Mouse (Mus musculus) testis, adult 2 months (tissue): ENCODE measurements around the gene Sorbs2. TPM values are rescaled to one million over a fixed set of nuclear protein-coding genes. Genes with fewer than 3 reads are reported as not detected.

Source experiments
- H3K27ac ChIP-seq: fragments of 200-500 bp; 2 replicates; pipeline ENCODE4 v1.5.1; 2012; ENCODE audit warnings: low read depth, low read length; ENCODE audit not compliant: control insufficient read depth, insufficient read depth
- H3K27me3 ChIP-seq: fragments of 200-500 bp; 2 replicates; pipeline ENCODE4 v1.6.1; 2012; ENCODE audit warnings: mild to moderate bottlenecking, low read length, moderate library complexity; ENCODE audit not compliant: control insufficient read depth, insufficient read depth
- H3K36me3 ChIP-seq: fragments of 200-500 bp; 2 replicates; pipeline ENCODE4 v1.6.1; 2012; ENCODE audit warnings: mild to moderate bottlenecking, low read length; ENCODE audit not compliant: control insufficient read depth, insufficient read depth
- H3K4me1 ChIP-seq: fragments of 200-500 bp; 2 replicates; pipeline ENCODE4 v1.6.1; 2012; ENCODE audit warnings: low read length; ENCODE audit not compliant: control insufficient read depth, insufficient read depth
- H3K4me3 ChIP-seq: fragments of 200-500 bp; 2 replicates; pipeline ENCODE4 v1.5.1; 2012; ENCODE audit warnings: low read depth, mild to moderate bottlenecking, low read length, moderate library complexity, mixed read lengths; ENCODE audit not compliant: control insufficient read depth
- CTCF ChIP-seq: fragments of 200-500 bp; IDR thresholded peaks from 2 replicates; pipeline ENCODE4 v1.5.1; 2012; ENCODE audit warnings: low read depth, mild to moderate bottlenecking, inconsistent platforms, low read length, moderate library complexity; ENCODE audit not compliant: control insufficient read depth, insufficient read depth, insufficient replicate concordance
- POLR2A ChIP-seq: fragments of 200-500 bp; IDR thresholded peaks from 2 replicates; pipeline ENCODE4 v1.6.1; 2012; ENCODE audit warnings: low read depth, mild to moderate bottlenecking, inconsistent platforms, low read length, moderate library complexity; ENCODE audit not compliant: control insufficient read depth
- polyA plus RNA-seq: library from polyadenylated mRNA; depleted of rRNA; stranded (reverse); fragments of >200 nt; gene quantifications from 2 replicates; pipeline ENCODE4 v1.2.3, GENCODE M21; 2012

Gene Sorbs2
- polyA plus RNA-seq, 1 experiment, result 5.8 TPM

DNA sequence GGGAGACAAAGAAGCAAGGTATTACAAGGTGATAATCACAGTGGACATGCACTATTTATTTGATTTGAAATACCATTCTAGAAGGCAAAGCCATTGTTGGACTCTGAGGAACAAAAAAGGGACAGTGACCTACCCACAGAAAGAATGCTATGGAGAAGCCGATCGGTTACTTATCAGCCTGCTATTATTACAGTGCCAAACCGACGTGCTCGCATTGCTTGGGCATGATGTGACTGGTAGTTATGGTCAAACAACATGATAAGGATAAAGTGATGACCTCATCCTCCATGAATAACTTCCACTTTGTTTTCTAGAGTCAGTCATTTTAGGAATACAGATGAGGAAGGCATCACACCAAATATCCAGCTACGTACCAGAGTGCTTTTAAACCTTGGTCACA, 99.4 kb downstream of the Sorbs2 start:
- no peaks in the 10 kb centered on the region for H3K36me3 ChIP-seq
- no peak overlapping the region for H3K27ac ChIP-seq
- no peaks in the 10 kb centered on the region for H3K27me3 ChIP-seq
- H3K4me3 ChIP-seq, result no peak overlapping the region
- no peaks in the 10 kb centered on the region for H3K4me1 ChIP-seq
- TF ChIP-seq POLR2A (no peak), CTCF (no peak)

DNA sequence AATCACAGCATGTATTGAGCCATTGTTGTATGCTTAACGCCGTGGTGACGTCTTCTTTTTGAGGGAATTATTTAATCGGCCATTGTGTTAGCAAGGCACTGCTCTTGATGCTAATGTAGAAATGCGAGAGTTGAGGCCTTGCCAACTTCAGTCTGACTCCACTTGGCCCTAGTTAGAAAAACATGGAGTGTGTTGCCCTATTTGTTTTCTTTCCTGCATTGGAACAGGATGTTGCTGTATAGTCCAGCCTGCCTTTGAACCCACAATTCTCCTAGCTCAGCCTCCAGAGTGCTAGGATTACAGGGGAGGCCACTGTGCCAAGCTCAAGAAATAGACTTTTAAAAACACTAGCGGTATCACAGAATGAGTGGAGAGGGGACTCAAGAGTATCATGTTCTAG, 100.8 kb downstream of the Sorbs2 start:
- Histone ChIP-seq H3K4me1 (no peaks in the 10 kb centered on the region), H3K27ac (no peak overlapping the region), H3K4me3 (no peak overlapping the region), H3K27me3 (no peaks in the 10 kb centered on the region), H3K36me3 (no peaks in the 10 kb centered on the region)
- no peak for TF ChIP-seq CTCF
- TF ChIP-seq POLR2A, result no peak

DNA sequence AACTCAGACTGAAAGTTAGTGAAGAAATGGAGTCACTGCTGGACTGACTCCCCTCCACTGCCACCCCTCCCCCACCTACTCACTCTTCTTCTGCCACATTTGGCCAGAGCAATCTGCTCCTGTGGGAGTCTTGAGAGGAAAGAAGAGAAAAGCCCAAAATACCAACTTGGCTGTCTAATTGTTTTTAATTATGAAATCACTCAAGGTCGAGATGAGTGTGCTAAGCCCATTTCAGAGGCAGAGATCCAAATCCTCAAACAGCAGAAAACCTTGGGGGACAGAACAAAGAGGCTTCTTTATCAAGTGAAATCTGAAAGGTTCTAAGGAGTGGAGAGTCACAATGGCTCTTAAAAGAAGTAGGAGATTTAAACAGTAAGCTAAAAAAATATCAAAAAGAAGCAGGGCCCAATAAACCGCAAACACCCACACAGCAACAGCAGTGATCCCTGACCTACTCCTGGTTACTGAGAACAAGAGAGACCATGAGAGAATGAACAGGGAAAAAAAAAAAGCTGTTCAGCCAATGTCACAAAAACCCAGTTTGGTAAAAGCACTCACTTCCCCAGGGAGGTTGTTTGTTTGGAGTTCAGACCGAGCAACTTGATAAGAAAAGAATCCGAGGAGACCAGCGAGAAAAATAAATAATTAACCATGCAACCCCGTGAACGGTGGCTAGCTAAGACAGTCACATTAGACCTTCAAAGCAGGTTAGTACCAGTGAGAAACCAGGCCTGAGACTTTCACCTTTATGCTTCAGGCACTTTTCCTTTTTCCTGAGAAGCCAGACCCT, 103.0 kb downstream of the Sorbs2 start:
- peaks cover 2% of the 10 kb centered on the region; the same call in 1 of the 2 replicates for H3K4me1 ChIP-seq
- TF ChIP-seq CTCF, result no peak
- no peak for TF ChIP-seq POLR2A
- no peaks in the 10 kb centered on the region for H3K36me3 ChIP-seq
- peak overlapping the region; percentile 36; the same call in 1 of the 2 replicates for H3K27ac ChIP-seq
- no peak overlapping the region for H3K4me3 ChIP-seq
- H3K27me3 ChIP-seq, result no peaks in the 10 kb centered on the region

DNA sequence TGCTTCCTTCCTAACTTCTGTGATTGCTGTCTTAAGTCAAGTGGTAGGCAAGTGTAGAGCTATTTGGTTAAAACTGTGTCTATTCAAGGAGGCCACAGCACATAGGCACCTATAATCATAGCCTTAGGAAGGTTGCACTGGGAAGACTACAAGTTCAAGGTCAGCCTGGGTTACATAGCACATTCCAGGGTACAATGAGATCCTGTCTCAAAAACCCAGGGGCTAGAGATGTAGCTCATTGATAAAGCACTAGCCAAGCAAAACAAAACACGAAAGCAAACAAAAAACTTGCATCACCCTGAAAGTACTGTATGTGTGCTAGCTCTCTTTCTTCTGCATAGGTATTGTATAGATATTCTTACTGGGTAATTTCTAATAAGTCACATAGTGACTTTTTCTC, 103.7 kb downstream of the Sorbs2 start:
- TF ChIP-seq CTCF (no peak), POLR2A (no peak)

GRCm38 (mm10) chr8:45614610-45615009, 107.0 kb downstream of the Sorbs2 start:
- TF ChIP-seq POLR2A, result no peak
- TF ChIP-seq CTCF, result no peak
- Histone ChIP-seq H3K27ac (no peak overlapping the region), H3K27me3 (no peaks in the 10 kb centered on the region), H3K4me1 (peaks cover 2% of the 10 kb centered on the region; the same call in 1 of the 2 replicates), H3K4me3 (no peak overlapping the region), H3K36me3 (no peaks in the 10 kb centered on the region)

More for the DNA sequence above, 103.7 kb downstream of the Sorbs2 start:
- Histone ChIP-seq H3K27me3 (no peaks in the 10 kb centered on the region), H3K36me3 (no peaks in the 10 kb centered on the region), H3K4me1 (peaks cover 2% of the 10 kb centered on the region; the same call in 1 of the 2 replicates), H3K4me3 (no peak overlapping the region), H3K27ac (no peak overlapping the region)

GRCm38 (mm10) chr8:45615050-45615449, 107.5 kb downstream of the Sorbs2 start:
- no peaks in the 10 kb centered on the region for H3K27me3 ChIP-seq
- no peak for TF ChIP-seq CTCF
- no peak for TF ChIP-seq POLR2A
- H3K4me1 ChIP-seq, result peaks cover 2% of the 10 kb centered on the region; the same call in 1 of the 2 replicates
- H3K4me3 ChIP-seq, result no peak overlapping the region
- H3K27ac ChIP-seq, result no peak overlapping the region
- H3K36me3 ChIP-seq, result no peaks in the 10 kb centered on the region

DNA sequence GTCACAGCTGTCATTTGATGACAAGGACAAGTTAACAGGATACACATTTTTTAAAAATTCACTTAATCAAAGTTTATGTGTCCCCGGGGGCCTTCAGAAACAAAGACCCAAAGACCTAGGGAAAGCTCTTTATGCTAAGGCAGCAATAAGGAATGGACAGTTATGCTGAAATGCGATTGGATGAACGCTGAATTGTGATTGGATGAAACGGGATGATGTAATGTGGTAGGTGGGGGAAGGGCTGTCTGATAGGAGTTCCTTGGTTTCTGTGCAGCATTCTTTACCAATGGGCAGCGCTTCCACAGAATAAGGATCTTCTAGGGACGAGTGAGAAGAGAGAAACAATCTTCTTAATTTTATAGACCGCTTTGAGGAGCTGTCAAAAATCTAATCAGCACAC, 108.0 kb downstream of the Sorbs2 start:
- TF ChIP-seq CTCF, result no peak
- TF ChIP-seq POLR2A, result no peak
- Histone ChIP-seq H3K4me1 (peaks cover 2% of the 10 kb centered on the region; the same call in 1 of the 2 replicates), H3K27ac (no peak overlapping the region), H3K4me3 (no peak overlapping the region), H3K27me3 (no peaks in the 10 kb centered on the region), H3K36me3 (no peaks in the 10 kb centered on the region)
